In the genomic region with DNA sequence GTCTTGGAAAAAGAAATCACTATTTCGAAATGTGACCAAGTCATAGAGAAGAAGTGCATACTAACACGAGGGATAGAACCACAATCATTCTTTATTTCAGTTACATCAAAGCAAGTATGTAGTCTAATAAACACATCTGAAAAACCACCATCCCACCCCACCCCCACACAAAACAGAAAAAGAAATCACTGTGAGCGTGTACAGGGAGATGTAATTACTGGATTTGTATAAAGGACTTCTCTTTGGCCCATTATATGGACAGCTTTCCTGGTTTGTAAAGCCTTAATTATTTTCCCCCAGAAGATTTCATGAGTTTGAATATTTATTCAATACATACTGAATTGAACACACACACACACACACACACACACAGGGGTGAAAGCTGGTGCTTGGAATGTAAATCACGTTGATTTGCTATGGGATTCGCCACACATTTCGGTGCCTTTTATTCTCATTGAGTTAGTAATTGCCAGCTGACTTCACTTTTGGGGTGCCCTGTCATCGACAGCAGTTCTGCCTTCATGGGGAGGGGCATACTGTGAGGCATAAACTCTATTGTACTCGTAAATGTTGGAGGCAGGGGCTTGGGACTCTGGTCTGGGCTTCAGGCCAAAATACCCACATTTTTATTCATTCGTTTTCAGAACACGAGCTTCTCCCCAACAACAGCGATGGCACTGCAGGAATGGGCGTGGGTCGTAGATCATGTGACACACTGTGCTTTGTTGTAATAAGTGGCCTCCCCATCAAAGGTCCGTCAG, we compare ENCODE assay signal across 12 mouse cellular contexts.
A peak's percentile ranks its signal among the peaks of the same experiment; 100 is the strongest.
DNase-seq lines count a peak whose midpoint lies in the region; ATAC-seq and TF ChIP-seq lines count a peak whose summit lies in the region.
"Had no signal": no experiment of that assay in that cellular context is flagged by ENCODE, and none has a peak within 500 bp of the region (broad histone marks: within the 10 kb centered on the region; RNA-seq: fewer than 3 reads in every experiment).

No protein-coding gene starts in this region.

- WGBS in forebrain, embryonic 13.5 days, result 19% methylated on average over 14 of the region's 14 CpGs
- WGBS in hindbrain, postnatal 0 days, result 29% methylated on average over 14 of the region's 14 CpGs
- 21% methylated on average over 14 of the region's 14 CpGs for WGBS in neural tube, embryonic 14.5 days

- H3K9me3 ChIP-seq in forebrain, embryonic 13.5 days (replicated peaks), result no peaks in the 10 kb centered on the region
- no peaks in the 10 kb centered on the region for H3K9me3 ChIP-seq in hindbrain, postnatal 0 days (ENCODE audit: low read length)
- no peaks in the 10 kb centered on the region for H3K9me3 ChIP-seq in neural tube, embryonic 14.5 days (ENCODE audit: control insufficient read depth, low read length)

- H3K4me2 ChIP-seq in forebrain, embryonic 13.5 days, result peak overlapping the region; percentile 23; the same call in 1 of the 2 replicates
- no peak overlapping the region for H3K4me2 ChIP-seq in hindbrain, postnatal 0 days (ENCODE audit: low read depth, low read length)
- H3K4me2 ChIP-seq in neural tube, embryonic 14.5 days (ENCODE audit: low read depth, low read length), result peak overlapping the region; percentile 18; the same call in 1 of the 2 replicates

- DNase-seq in left cerebral cortex, postnatal 4 days, result peak; percentile 13
- DNase-seq in left cerebral cortex, adult 9 months (ENCODE audit: low spot score in 2 of 2), result no peak
- DNase-seq in hindbrain, postnatal 0 days (ENCODE audit: low spot score), result peak; percentile 72
- DNase-seq in frontal cortex, postnatal 25 days (ENCODE audit: low spot score in 2 of 2), result no peak
- DNase-seq in right cerebral cortex, postnatal 14 days, result no peak
- DNase-seq: heart, postnatal 14 days; kidney, adult 2 months; liver; thymus, postnatal 4 days had no signal

- H3K27ac ChIP-seq in forebrain, embryonic 13.5 days, result peak overlapping the region; percentile 70
- no peak overlapping the region; the same call in 1 of the 2 replicates for H3K27ac ChIP-seq in hindbrain, postnatal 0 days
- peak overlapping the region; percentile 63 for H3K27ac ChIP-seq in neural tube, embryonic 14.5 days (ENCODE audit: low read depth, low read length)

- TF ChIP-seq CTCF in hindbrain, postnatal 0 days (IDR thresholded peaks at IDR 0.05; ENCODE audit: low read depth), result no peak

- no peak overlapping the region for H3K4me3 ChIP-seq in forebrain, embryonic 13.5 days
- no peak overlapping the region for H3K4me3 ChIP-seq in hindbrain, postnatal 0 days (ENCODE audit: low read length)
- H3K4me3 ChIP-seq in neural tube, embryonic 14.5 days (ENCODE audit: low read depth, low read length), result no peak overlapping the region

- peaks cover 54% of the 10 kb centered on the region for H3K4me1 ChIP-seq in forebrain, embryonic 13.5 days
- peaks cover 13% of the 10 kb centered on the region for H3K4me1 ChIP-seq in hindbrain, postnatal 0 days (ENCODE audit: insufficient read depth, low read length)
- peaks cover 20% of the 10 kb centered on the region for H3K4me1 ChIP-seq in neural tube, embryonic 14.5 days (ENCODE audit: control insufficient read depth, insufficient read depth, low read length)

- peaks cover 10% of the 10 kb centered on the region; the same call in 1 of the 2 replicates for H3K36me3 ChIP-seq in forebrain, embryonic 13.5 days (ENCODE audit: poor library complexity, severe bottlenecking)
- H3K36me3 ChIP-seq in hindbrain, postnatal 0 days (ENCODE audit: insufficient read depth, low read length), result no peaks in the 10 kb centered on the region
- 0 out of 2 replicates have a peak, but pooled peaks cover 7% of the 10 kb centered on the region for H3K36me3 ChIP-seq in neural tube, embryonic 14.5 days (ENCODE audit: control insufficient read depth, insufficient read depth, low read length)

- H3K27me3 ChIP-seq in forebrain, embryonic 13.5 days, result no peaks in the 10 kb centered on the region
- no peaks in the 10 kb centered on the region for H3K27me3 ChIP-seq in hindbrain, postnatal 0 days (ENCODE audit: insufficient read depth, low read length)
- no peaks in the 10 kb centered on the region for H3K27me3 ChIP-seq in neural tube, embryonic 14.5 days (ENCODE audit: control insufficient read depth, insufficient read depth, low read length)

- no peak overlapping the region for H3K9ac ChIP-seq in forebrain, embryonic 13.5 days
- H3K9ac ChIP-seq in hindbrain, postnatal 0 days (replicated peaks; ENCODE audit: low read length), result no peak overlapping the region
- H3K9ac ChIP-seq in neural tube, embryonic 14.5 days (replicated peaks; ENCODE audit: low read depth, low read length), result no peak overlapping the region

- intact Hi-C loops in left cerebral cortex, postnatal 4 days (cut with DNase I), result no loop called here

- peak; percentile 92 for ATAC-seq in forebrain, embryonic 13.5 days
- peak; percentile 78 for ATAC-seq in hindbrain, postnatal 0 days
- peak; percentile 76 for ATAC-seq in neural tube, embryonic 14.5 days (ENCODE audit: low read depth)
- ATAC-seq: CD4-positive, CD25-positive, alpha-beta regulatory T cell, adult 4 months had no signal

Comparison
In these comparisons a context has a peak if more than half of its experiments do, and no peak if none do; other contexts are left out.
1. DNase-seq: peak in left cerebral cortex, postnatal 4 days (single experiment) and hindbrain, postnatal 0 days (single experiment); none in left cerebral cortex, adult 9 months (0 of 2), frontal cortex, postnatal 25 days (0 of 2) and right cerebral cortex, postnatal 14 days (single experiment).
2. Peak in every context shown above with its lines, with median percentiles within 50 percentile points of each other: ATAC-seq.